23 mouse cellular contexts compared by ENCODE assay signal in the genomic region with DNA sequence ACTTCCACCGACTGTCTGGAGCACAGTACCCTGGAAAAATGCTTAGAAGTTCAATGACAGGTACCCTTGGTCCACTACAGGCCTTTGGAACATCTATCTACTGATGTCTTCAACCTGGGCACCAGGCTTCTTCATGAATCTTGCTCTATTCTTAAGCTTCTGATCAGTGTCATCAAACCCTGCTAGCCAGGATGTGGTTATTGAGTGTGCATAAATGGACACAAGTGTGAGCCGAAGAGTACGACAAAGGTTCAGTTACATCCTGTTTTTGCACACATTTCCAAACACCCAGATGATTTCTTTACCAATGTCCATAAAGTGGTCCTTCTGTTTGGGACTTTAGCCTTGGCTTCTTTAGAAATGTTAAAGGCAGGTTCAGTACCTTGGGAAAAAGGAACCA. TPM values are rescaled to one million over a fixed set of nuclear protein-coding genes. Genes with fewer than 3 reads are reported as not detected.
"Had no signal": no experiment of that assay in that cellular context is flagged by ENCODE, and none has a peak within 500 bp of the region (broad histone marks: within the 10 kb centered on the region; RNA-seq: fewer than 3 reads in every experiment).

No protein-coding gene starts in this region.

- H3K9ac ChIP-seq: liver, embryonic 13.5 days; midbrain, embryonic 12.5 days; midbrain, embryonic 15.5 days; neural tube, embryonic 13.5 days had no signal

- H3K9me3 ChIP-seq: liver, embryonic 13.5 days; midbrain, embryonic 12.5 days; midbrain, embryonic 15.5 days; neural tube, embryonic 13.5 days had no signal

- H3K36me3 ChIP-seq: liver, embryonic 13.5 days; midbrain, embryonic 12.5 days; midbrain, embryonic 15.5 days; neural tube, embryonic 13.5 days had no signal

- H3K27ac ChIP-seq: kidney, postnatal 0 days; layer of hippocampus, adult 2 months; left cerebral cortex, adult 2 months; liver, embryonic 13.5 days; midbrain, embryonic 12.5 days; midbrain, embryonic 15.5 days; neural tube, embryonic 13.5 days had no signal

- ATAC-seq: midbrain, embryonic 15.5 days had no signal

- H3K27me3 ChIP-seq: liver, embryonic 13.5 days; midbrain, embryonic 12.5 days; midbrain, embryonic 15.5 days; neural tube, embryonic 13.5 days had no signal

- H3K4me1 ChIP-seq: liver, embryonic 13.5 days; midbrain, embryonic 12.5 days; midbrain, embryonic 15.5 days; neural tube, embryonic 13.5 days had no signal

- DNase-seq: kidney, adult 2 months; kidney, postnatal 25 days; layer of hippocampus, adult 9-11 months; liver, embryonic 13.5 days; lung, adult 2 months; lung, postnatal 14 days; lung, postnatal 4 days; right cerebral cortex, postnatal 14 days; right cerebral cortex, postnatal 4 days; thymus, adult 18-20 months; thymus, postnatal 36 days had no signal

- H3K4me3 ChIP-seq: layer of hippocampus, adult 2 months; left cerebral cortex, adult 2 months; liver, embryonic 13.5 days; midbrain, embryonic 12.5 days; midbrain, embryonic 15.5 days; neural tube, embryonic 13.5 days had no signal

RNA-seq across cellular contexts. Expression of a gene that starts 1.5 kb away (rescaled TPM):
- total RNA-seq: layer of hippocampus, adult 2 months; layer of hippocampus, postnatal 25 days; left cerebral cortex, adult 2 months; left cerebral cortex, postnatal 10 days; left cerebral cortex, postnatal 36 days; neutrophil, adult 5-6 weeks had no signal
- polyA plus RNA-seq: kidney, embryonic 14.5 days; kidney, postnatal 0 days; lung, embryonic 16.5 days; midbrain, embryonic 12.5 days; midbrain, embryonic 15.5 days; neural tube, embryonic 13.5 days had no signal
